Mouse (Mus musculus): ENCODE data around the gene Spn. TPM values are rescaled to one million over a fixed set of nuclear protein-coding genes. Genes with fewer than 3 reads are reported as not detected.
"Not testable (repeated sequence)": the region's sequence is repeated elsewhere in the genome, so short reads cannot be mapped to it uniquely, and the experiment has no call there.

Gene Spn
- 0.77 and 1.3 TPM in 2 replicates for polyA plus RNA-seq (2015; fragmentation: Nextera tagmentation; extraction: Ambion mirVana)

- Histone ChIP-seq H3K36me3 (ENCODE audit: control insufficient read depth, insufficient read depth, low read length) (no peaks in the 10 kb centered on the region), H3K27me3 (ENCODE audit: control insufficient read depth, insufficient read depth, low read length) (no peaks in the 10 kb centered on the region), H3K4me3 (replicated peaks; ENCODE audit: low read length) (no peak within 1 kb of the TSS), H3K9ac (ENCODE audit: low read length) (no peak within 1 kb of the TSS), H3K4me1 (ENCODE audit: control insufficient read depth, insufficient read depth, low read length) (no peaks in the 10 kb centered on the region), H3K9me3 (replicated peaks; ENCODE audit: control insufficient read depth, low read length) (no peaks in the 10 kb centered on the region), H3K27ac (ENCODE audit: low read length) (no peak within 1 kb of the TSS), H3K4me2 (ENCODE audit: low read depth, low read length) (no peak within 1 kb of the TSS)
- WGBS: 56% methylated on average over 9 of the region's 9 CpGs
- ATAC-seq (ENCODE audit: insufficient read depth, low FRiP score): no peak
Observed at GRCm38 (mm10) chr7:127137262-127138017, at the start of gene Spn. Gene Spn (minus strand): TSS chr7:127137823.

- ATAC-seq (ENCODE audit: insufficient read depth, low FRiP score): no peak
- Histone ChIP-seq H3K4me1 (ENCODE audit: control insufficient read depth, insufficient read depth, low read length) (no peaks in the 10 kb centered on the region), H3K36me3 (ENCODE audit: control insufficient read depth, insufficient read depth, low read length) (peaks cover 3% of the 10 kb centered on the region; the same call in 1 of the 2 replicates), H3K9ac (ENCODE audit: low read length) (no peak overlapping the region), H3K27ac (ENCODE audit: low read length) (no peak overlapping the region), H3K4me3 (replicated peaks; ENCODE audit: low read length) (no peak overlapping the region), H3K9me3 (replicated peaks; ENCODE audit: control insufficient read depth, low read length) (no peaks in the 10 kb centered on the region), H3K4me2 (ENCODE audit: low read depth, low read length) (no peak overlapping the region), H3K27me3 (ENCODE audit: control insufficient read depth, insufficient read depth, low read length) (no peaks in the 10 kb centered on the region)
- 70% methylated on average over 10 of the region's 10 CpGs for WGBS
Observed at GRCm38 (mm10) chr7:127187351-127187750, 49.7 kb upstream of the Spn start.

- Histone ChIP-seq H3K9me3 (replicated peaks; ENCODE audit: control insufficient read depth, low read length) (no peaks in the 10 kb centered on the region), H3K9ac (ENCODE audit: low read length) (no peak overlapping the region), H3K36me3 (ENCODE audit: control insufficient read depth, insufficient read depth, low read length) (no peaks in the 10 kb centered on the region), H3K4me2 (ENCODE audit: low read depth, low read length) (no peak overlapping the region), H3K27me3 (ENCODE audit: control insufficient read depth, insufficient read depth, low read length) (no peaks in the 10 kb centered on the region), H3K4me3 (replicated peaks; ENCODE audit: low read length) (no peak overlapping the region), H3K27ac (ENCODE audit: low read length) (no peak overlapping the region), H3K4me1 (ENCODE audit: control insufficient read depth, insufficient read depth, low read length) (no peaks in the 10 kb centered on the region)
- 61% methylated on average over 3 of the region's 3 CpGs for whole genome bisulfite sequencing
- no peak for ATAC-seq (ENCODE audit: insufficient read depth, low FRiP score)
Observed at GRCm38 (mm10) chr7:127185601-127186000, 48.0 kb upstream of the Spn start.

DNA sequence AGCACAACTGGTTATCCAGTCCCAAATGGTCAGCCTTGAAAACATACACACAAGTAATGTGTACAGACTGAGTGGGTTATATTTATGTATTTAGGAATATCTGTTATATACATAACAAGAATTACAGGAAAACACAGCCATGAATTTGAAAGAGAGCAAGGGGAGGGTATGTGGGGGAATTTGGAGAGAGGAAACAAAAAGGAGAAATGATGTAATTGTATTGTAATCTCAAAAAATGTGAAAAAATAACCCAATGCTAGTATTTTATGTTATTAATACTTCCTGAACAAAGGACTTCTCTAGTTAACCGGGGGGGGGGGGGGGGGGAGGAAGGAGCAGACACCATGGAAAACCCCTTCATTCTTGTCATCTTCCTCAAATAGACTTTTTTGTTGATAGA is 47.1 kb upstream of the Spn start:
- ATAC-seq (ENCODE audit: insufficient read depth, low FRiP score): no peak
- no peaks in the 10 kb centered on the region for H3K9me3 ChIP-seq (replicated peaks; ENCODE audit: control insufficient read depth, low read length)

GRCm38 (mm10) chr7:127183828-127184227 is 46.2 kb upstream of the Spn start:
- Histone ChIP-seq H3K27ac (ENCODE audit: low read length) (no peak overlapping the region), H3K36me3 (ENCODE audit: control insufficient read depth, insufficient read depth, low read length) (no peaks in the 10 kb centered on the region), H3K4me1 (ENCODE audit: control insufficient read depth, insufficient read depth, low read length) (no peaks in the 10 kb centered on the region), H3K9me3 (replicated peaks; ENCODE audit: control insufficient read depth, low read length) (no peaks in the 10 kb centered on the region), H3K9ac (ENCODE audit: low read length) (no peak overlapping the region), H3K4me3 (replicated peaks; ENCODE audit: low read length) (no peak overlapping the region), H3K4me2 (ENCODE audit: low read depth, low read length) (no peak overlapping the region), H3K27me3 (ENCODE audit: control insufficient read depth, insufficient read depth, low read length) (no peaks in the 10 kb centered on the region)
- ATAC-seq (ENCODE audit: insufficient read depth, low FRiP score): no peak
- 71% methylated on average over 6 of the region's 6 CpGs for WGBS

More for the DNA sequence above, 47.1 kb upstream of the Spn start:
- H3K4me2 ChIP-seq (ENCODE audit: low read depth, low read length): no peak overlapping the region
- H3K4me3 ChIP-seq (replicated peaks; ENCODE audit: low read length): no peak overlapping the region
- no peaks in the 10 kb centered on the region for H3K4me1 ChIP-seq (ENCODE audit: control insufficient read depth, insufficient read depth, low read length)
- WGBS: 25% methylated on average over 1 of the region's 1 CpGs
- no peaks in the 10 kb centered on the region for H3K36me3 ChIP-seq (ENCODE audit: control insufficient read depth, insufficient read depth, low read length)
- H3K27ac ChIP-seq (ENCODE audit: low read length): no peak overlapping the region
- no peaks in the 10 kb centered on the region for H3K27me3 ChIP-seq (ENCODE audit: control insufficient read depth, insufficient read depth, low read length)
- no peak overlapping the region for H3K9ac ChIP-seq (ENCODE audit: low read length)

- H3K36me3 ChIP-seq (ENCODE audit: control insufficient read depth, insufficient read depth, low read length): no peaks in the 10 kb centered on the region
- H3K9me3 ChIP-seq (replicated peaks; ENCODE audit: control insufficient read depth, low read length): no peaks in the 10 kb centered on the region
- H3K27ac ChIP-seq (ENCODE audit: low read length): no peak overlapping the region
- WGBS: 64% methylated on average over 8 of the region's 8 CpGs
- H3K4me3 ChIP-seq (replicated peaks; ENCODE audit: low read length): no peak overlapping the region
- H3K4me1 ChIP-seq (ENCODE audit: control insufficient read depth, insufficient read depth, low read length): no peaks in the 10 kb centered on the region
- no peak overlapping the region for H3K4me2 ChIP-seq (ENCODE audit: low read depth, low read length)
- no peak overlapping the region for H3K9ac ChIP-seq (ENCODE audit: low read length)
- no peaks in the 10 kb centered on the region for H3K27me3 ChIP-seq (ENCODE audit: control insufficient read depth, insufficient read depth, low read length)
- ATAC-seq (ENCODE audit: insufficient read depth, low FRiP score): no peak
Observed at GRCm38 (mm10) chr7:127183345-127183744, 45.7 kb upstream of the Spn start.

DNA sequence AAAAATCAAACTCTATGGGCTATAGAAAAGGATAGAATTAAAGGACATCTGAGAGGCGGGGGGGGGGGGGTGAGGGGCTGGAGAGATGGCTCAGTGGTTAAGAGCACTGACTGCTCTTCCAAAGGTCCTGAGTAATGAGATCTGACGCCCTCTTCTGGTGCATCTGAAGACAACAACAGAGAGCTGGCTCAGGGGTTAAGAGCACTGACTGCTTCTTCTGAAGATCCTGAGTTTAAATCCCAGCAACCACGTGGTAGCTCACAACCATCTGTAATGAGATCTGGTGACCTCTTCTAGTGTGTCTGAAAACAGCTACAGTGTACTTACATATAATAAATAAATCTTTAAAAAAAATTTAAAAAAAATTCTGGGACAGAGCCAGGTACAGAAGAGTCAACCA is 44.1 kb upstream of the Spn start:
- WGBS: 22% methylated on average over 3 of the region's 3 CpGs
- ATAC-seq (ENCODE audit: insufficient read depth, low FRiP score); H3K9me3 ChIP-seq (replicated peaks; ENCODE audit: control insufficient read depth, low read length); H3K36me3 ChIP-seq (ENCODE audit: control insufficient read depth, insufficient read depth, low read length); H3K9ac ChIP-seq (ENCODE audit: low read length); H3K4me3 ChIP-seq (replicated peaks; ENCODE audit: low read length); H3K27me3 ChIP-seq (ENCODE audit: control insufficient read depth, insufficient read depth, low read length); H3K4me2 ChIP-seq (ENCODE audit: low read depth, low read length); H3K27ac ChIP-seq (ENCODE audit: low read length); H3K4me1 ChIP-seq (ENCODE audit: control insufficient read depth, insufficient read depth, low read length): not testable (repeated sequence)

GRCm38 (mm10) chr7:127180783-127181182 is 43.2 kb upstream of the Spn start:
- Histone ChIP-seq H3K4me3 (replicated peaks; ENCODE audit: low read length) (no peak overlapping the region), H3K27me3 (ENCODE audit: control insufficient read depth, insufficient read depth, low read length) (no peaks in the 10 kb centered on the region), H3K4me2 (ENCODE audit: low read depth, low read length) (no peak overlapping the region), H3K27ac (ENCODE audit: low read length) (no peak overlapping the region), H3K9me3 (replicated peaks; ENCODE audit: control insufficient read depth, low read length) (no peaks in the 10 kb centered on the region), H3K9ac (ENCODE audit: low read length) (no peak overlapping the region), H3K4me1 (ENCODE audit: control insufficient read depth, insufficient read depth, low read length) (no peaks in the 10 kb centered on the region), H3K36me3 (ENCODE audit: control insufficient read depth, insufficient read depth, low read length) (no peaks in the 10 kb centered on the region)
- 64% methylated on average over 2 of the region's 2 CpGs for WGBS
- ATAC-seq (ENCODE audit: insufficient read depth, low FRiP score): no peak

DNA sequence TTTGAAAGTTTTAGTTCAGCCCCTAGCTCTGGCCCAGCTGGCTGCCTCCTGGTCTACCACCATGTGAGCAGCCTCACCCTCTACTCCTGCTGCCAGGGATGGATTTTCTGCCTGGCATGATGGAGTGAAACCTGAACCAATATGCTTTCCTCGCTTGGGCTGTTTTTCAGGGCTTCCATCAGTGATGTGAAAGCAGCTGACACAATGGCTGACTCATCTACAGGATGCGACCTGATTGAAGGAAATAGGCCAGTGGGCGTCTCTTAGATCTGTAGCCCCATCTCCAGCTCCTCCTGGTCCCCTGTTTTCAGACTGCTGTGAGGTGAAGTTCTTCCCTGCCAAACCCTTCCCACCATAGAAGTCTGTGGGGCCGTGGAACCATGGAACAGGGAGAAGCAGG is 39.3 kb upstream of the Spn start:
- no peak overlapping the region for H3K9ac ChIP-seq (ENCODE audit: low read length)
- no peaks in the 10 kb centered on the region for H3K36me3 ChIP-seq (ENCODE audit: control insufficient read depth, insufficient read depth, low read length)
- H3K4me1 ChIP-seq (ENCODE audit: control insufficient read depth, insufficient read depth, low read length): no peaks in the 10 kb centered on the region
- no peaks in the 10 kb centered on the region for H3K27me3 ChIP-seq (ENCODE audit: control insufficient read depth, insufficient read depth, low read length)
- no peak overlapping the region for H3K4me2 ChIP-seq (ENCODE audit: low read depth, low read length)
- WGBS: 72% methylated on average over 4 of the region's 4 CpGs
- ATAC-seq (ENCODE audit: insufficient read depth, low FRiP score): no peak
- H3K4me3 ChIP-seq (replicated peaks; ENCODE audit: low read length): no peak overlapping the region
- H3K9me3 ChIP-seq (replicated peaks; ENCODE audit: control insufficient read depth, low read length): peaks cover 4% of the 10 kb centered on the region; the same call in 1 of the 2 replicates
- H3K27ac ChIP-seq (ENCODE audit: low read length): no peak overlapping the region

Data from stomach, embryonic 16.5 days (tissue).